In the genomic region with DNA sequence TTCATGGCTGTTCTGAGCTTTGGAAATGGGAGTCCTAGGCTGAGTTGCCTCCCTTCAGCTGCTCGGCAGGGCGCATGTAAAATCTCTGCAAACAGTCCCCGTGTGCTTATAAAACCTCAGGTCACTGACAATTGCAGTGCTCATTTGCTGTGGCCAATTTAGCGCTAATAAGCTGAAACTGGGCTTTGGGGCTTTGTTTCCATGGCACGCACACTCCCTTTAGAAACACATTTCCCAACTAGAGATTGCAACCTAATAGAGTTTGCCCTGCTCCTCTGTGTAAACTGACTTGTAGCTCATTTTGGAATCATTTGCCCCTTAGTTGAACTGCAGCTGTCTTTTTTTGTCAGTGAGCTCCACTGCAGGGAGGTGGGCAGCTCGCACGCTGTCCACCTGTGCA, we compare ENCODE assay signal across 17 mouse cellular contexts.
A peak's percentile ranks its signal among the peaks of the same experiment; 100 is the strongest.
DNase-seq lines count a peak whose midpoint lies in the region; ATAC-seq and TF ChIP-seq lines count a peak whose summit lies in the region.
"Had no signal": no experiment of that assay in that cellular context is flagged by ENCODE, and none has a peak within 500 bp of the region (broad histone marks: within the 10 kb centered on the region; RNA-seq: fewer than 3 reads in every experiment).

No protein-coding gene starts in this region.

- H3K9ac ChIP-seq in liver, adult 2 months (ENCODE audit: low read depth, low read length): no peak overlapping the region
- H3K9ac ChIP-seq in liver, embryonic 11.5 days (ENCODE audit: low read depth, low read length): no peak overlapping the region
- peak overlapping the region; percentile 2; the same call in 1 of the 2 replicates for H3K9ac ChIP-seq in hindbrain, embryonic 14.5 days
- H3K9ac ChIP-seq in midbrain, embryonic 14.5 days (replicated peaks; ENCODE audit: low read length): no peak overlapping the region
- H3K9ac ChIP-seq: forebrain, postnatal 0 days; liver, embryonic 15.5 days had no signal

- DNase-seq in liver, adult 2 months (ENCODE audit: extremely low read depth, low read depth, low spot score): peak; percentile 62
- no peak for DNase-seq in liver, embryonic 11.5 days (ENCODE audit: low spot score)
- peak; percentile 45 for DNase-seq in hindbrain, embryonic 14.5 days (ENCODE audit: low spot score)
- peak; percentile 42 for DNase-seq in midbrain, embryonic 14.5 days
- DNase-seq in lung, adult 18-20 months: no peak
- no peak for DNase-seq in urinary bladder, postnatal 10 days (ENCODE audit: low spot score)
- DNase-seq in cerebellum, adult 2 months: no peak
- DNase-seq: B cell, adult 2 months; cerebellum, adult 11-12 months; forebrain, postnatal 0 days; gastrocnemius, postnatal 14 days; kidney, adult 11 months; kidney, postnatal 10 days; lung, postnatal 36 days; thymus, postnatal 14 days had no signal

- no peak overlapping the region for H3K27ac ChIP-seq in liver, adult 2 months (replicated peaks; ENCODE audit: insufficient read depth, low read depth, low read length)
- no peak overlapping the region for H3K27ac ChIP-seq in liver, embryonic 11.5 days (ENCODE audit: low read depth, low read length)
- peak overlapping the region; percentile 70 for H3K27ac ChIP-seq in hindbrain, embryonic 14.5 days
- peak overlapping the region; percentile 52; the same call in 1 of the 2 replicates for H3K27ac ChIP-seq in midbrain, embryonic 14.5 days (replicated peaks; ENCODE audit: low read depth, low read length)
- no peak overlapping the region for H3K27ac ChIP-seq in cerebellum, adult 2 months (ENCODE audit: insufficient read depth, low read length)
- H3K27ac ChIP-seq: heart, embryonic 10.5 days; liver, embryonic 15.5 days had no signal

- H3K36me3 ChIP-seq in liver, adult 2 months (ENCODE audit: control insufficient read depth, insufficient read depth, low read length): no peaks in the 10 kb centered on the region
- H3K36me3 ChIP-seq in liver, embryonic 11.5 days (ENCODE audit: control insufficient read depth, insufficient read depth, low read length): no peaks in the 10 kb centered on the region
- H3K36me3 ChIP-seq in hindbrain, embryonic 14.5 days (replicated peaks; ENCODE audit: control insufficient read depth, insufficient read depth): no peaks in the 10 kb centered on the region
- no peaks in the 10 kb centered on the region for H3K36me3 ChIP-seq in midbrain, embryonic 14.5 days (ENCODE audit: control insufficient read depth, insufficient read depth, low read length)
- H3K36me3 ChIP-seq: heart, embryonic 10.5 days; liver, embryonic 15.5 days had no signal

- TF ChIP-seq CTCF in liver, adult 2 months (IDR thresholded peaks at IDR 0.05; ENCODE audit: low read depth, low read length): no peak
- no peak for TF ChIP-seq CTCF in cerebellum, adult 2 months (IDR thresholded peaks at IDR 0.05; ENCODE audit: borderline replicate concordance, insufficient read depth, low read depth, low read length)

- no peak for ATAC-seq in liver, embryonic 11.5 days (replicated peaks; ENCODE audit: low FRiP score)
- ATAC-seq in hindbrain, embryonic 14.5 days (ENCODE audit: low FRiP score): no peak
- ATAC-seq in midbrain, embryonic 14.5 days (ENCODE audit: low FRiP score, low TSS enrichment): no peak
- ATAC-seq: forebrain, postnatal 0 days had no signal

- H3K4me1 ChIP-seq in liver, adult 2 months (ENCODE audit: control insufficient read depth, insufficient read depth, low read length): peaks cover 5% of the 10 kb centered on the region; the same call in 1 of the 2 replicates
- H3K4me1 ChIP-seq in liver, embryonic 11.5 days (replicated peaks; ENCODE audit: control insufficient read depth, insufficient read depth, low read length): no peaks in the 10 kb centered on the region
- peaks cover 18% of the 10 kb centered on the region for H3K4me1 ChIP-seq in hindbrain, embryonic 14.5 days (replicated peaks; ENCODE audit: control insufficient read depth, insufficient read depth, low read length)
- peaks cover 12% of the 10 kb centered on the region; the same call in 1 of the 2 replicates for H3K4me1 ChIP-seq in midbrain, embryonic 14.5 days (ENCODE audit: control insufficient read depth, insufficient read depth, low read length)
- no peaks in the 10 kb centered on the region; the same call in 1 of the 2 replicates for H3K4me1 ChIP-seq in cerebellum, adult 2 months (ENCODE audit: control insufficient read depth, insufficient read depth, low read length)
- H3K4me1 ChIP-seq: liver, embryonic 15.5 days had no signal

- TF ChIP-seq POLR2A in liver, adult 2 months (IDR thresholded peaks at IDR 0.05; ENCODE audit: extremely low read depth, insufficient read depth, low read length): no peak
- TF ChIP-seq POLR2A in cerebellum, adult 2 months (IDR thresholded peaks at IDR 0.05; ENCODE audit: borderline replicate concordance, insufficient read depth, low read length): no peak

- 40% methylated on average over 7 of the region's 7 CpGs for WGBS in liver, adult 2 months
- 65% methylated on average over 7 of the region's 7 CpGs for WGBS in liver, embryonic 11.5 days
- 33% methylated on average over 7 of the region's 7 CpGs for WGBS in hindbrain, embryonic 14.5 days
- WGBS in midbrain, embryonic 14.5 days: 54% methylated on average over 7 of the region's 7 CpGs
- WGBS in cerebellum, adult 2 months: 58% methylated on average over 7 of the region's 7 CpGs

- no peak overlapping the region for H3K4me3 ChIP-seq in liver, adult 2 months (ENCODE audit: insufficient read depth, low read depth, low read length)
- no peak overlapping the region for H3K4me3 ChIP-seq in liver, embryonic 11.5 days (ENCODE audit: low read depth, low read length)
- no peak overlapping the region for H3K4me3 ChIP-seq in hindbrain, embryonic 14.5 days (replicated peaks; ENCODE audit: low read length)
- no peak overlapping the region for H3K4me3 ChIP-seq in midbrain, embryonic 14.5 days (replicated peaks; ENCODE audit: low read depth, low read length)
- no peak overlapping the region for H3K4me3 ChIP-seq in cerebellum, adult 2 months (replicated peaks; ENCODE audit: insufficient read depth, low read depth, low read length)
- H3K4me3 ChIP-seq: heart, embryonic 10.5 days; liver, embryonic 15.5 days had no signal

- no peaks in the 10 kb centered on the region for H3K79me2 ChIP-seq in liver, adult 2 months (ENCODE audit: control insufficient read depth, insufficient read depth, low read length)

- H3K9me3 ChIP-seq in liver, embryonic 11.5 days (ENCODE audit: control insufficient read depth, low read length): no peaks in the 10 kb centered on the region
- no peaks in the 10 kb centered on the region for H3K9me3 ChIP-seq in hindbrain, embryonic 14.5 days (ENCODE audit: control insufficient read depth, low read length)
- no peaks in the 10 kb centered on the region for H3K9me3 ChIP-seq in midbrain, embryonic 14.5 days (ENCODE audit: control insufficient read depth, low read length)
- H3K9me3 ChIP-seq: heart, embryonic 10.5 days; liver, embryonic 15.5 days had no signal

- H3K27me3 ChIP-seq in liver, adult 2 months (ENCODE audit: control insufficient read depth, insufficient read depth, low read length): no peaks in the 10 kb centered on the region
- H3K27me3 ChIP-seq in liver, embryonic 11.5 days (replicated peaks; ENCODE audit: control insufficient read depth, insufficient read depth, low read length): 0 out of 2 replicates have a peak, but pooled peaks cover 4% of the 10 kb centered on the region
- H3K27me3 ChIP-seq in hindbrain, embryonic 14.5 days (ENCODE audit: control insufficient read depth, insufficient read depth, low read length): no peaks in the 10 kb centered on the region
- H3K27me3 ChIP-seq in midbrain, embryonic 14.5 days (ENCODE audit: control insufficient read depth, insufficient read depth, low read length): no peaks in the 10 kb centered on the region
- no peaks in the 10 kb centered on the region for H3K27me3 ChIP-seq in cerebellum, adult 2 months (ENCODE audit: control insufficient read depth, insufficient read depth, low read length)

- no peak overlapping the region for H3K4me2 ChIP-seq in liver, embryonic 11.5 days
- H3K4me2 ChIP-seq in hindbrain, embryonic 14.5 days (replicated peaks): no peak overlapping the region
- no peak overlapping the region for H3K4me2 ChIP-seq in midbrain, embryonic 14.5 days (ENCODE audit: low read length)
- H3K4me2 ChIP-seq: liver, embryonic 15.5 days had no signal

Comparison
In these comparisons a context has a peak if more than half of its experiments do, and no peak if none do; other contexts are left out.
1. DNase-seq: peak in liver, adult 2 months (single experiment), hindbrain, embryonic 14.5 days (single experiment) and midbrain, embryonic 14.5 days (single experiment); none in liver, embryonic 11.5 days (single experiment), lung, adult 18-20 months (0 of 2), urinary bladder, postnatal 10 days (single experiment) and cerebellum, adult 2 months (0 of 2).
2. H3K27ac ChIP-seq: peak in hindbrain, embryonic 14.5 days (single experiment) and midbrain, embryonic 14.5 days (single experiment); none in liver, adult 2 months (single experiment), liver, embryonic 11.5 days (single experiment) and cerebellum, adult 2 months (single experiment).